Mouse (Mus musculus) hindbrain, embryonic 15.5 days (tissue): ENCODE data around the gene Glra4. TPM values are rescaled to one million over a fixed set of nuclear protein-coding genes. Genes with fewer than 3 reads are reported as not detected.

Experiments used
- ATAC-seq: fragments of 200-750 bp; cut with Nextera tagmentation; 2 replicates; pipeline ENCODE4 v1.8.0; 2017; ENCODE audit warnings: low read depth, moderate number of reproducible peaks, moderate TSS enrichment; ENCODE audit not compliant: low FRiP score
- H3K27ac ChIP-seq: fragments of 300-500 bp; sonication (generic); replicated peaks from 2 replicates; pipeline ENCODE4 v1.5.1; 2015; ENCODE audit warnings: mild to moderate bottlenecking, inconsistent platforms
- H3K27me3 ChIP-seq: fragments of 300-500 bp; sonication (generic); 2 replicates; pipeline ENCODE4 v1.6.1; 2015; ENCODE audit warnings: control low read depth, inconsistent platforms
- H3K36me3 ChIP-seq: fragments of 300-500 bp; sonication (generic); 2 replicates; pipeline ENCODE4 v1.6.1; 2015; ENCODE audit warnings: control low read depth, inconsistent platforms
- H3K4me1 ChIP-seq: fragments of 300-500 bp; sonication (generic); replicated peaks from 2 replicates; pipeline ENCODE4 v1.6.1; 2015; ENCODE audit warnings: control low read depth, inconsistent platforms
- H3K4me2 ChIP-seq: fragments of 300-500 bp; sonication (generic); 2 replicates; pipeline ENCODE4 v1.6.1; 2015; ENCODE audit warnings: moderate library complexity, mild to moderate bottlenecking, inconsistent platforms
- H3K4me3 ChIP-seq: fragments of 300-500 bp; sonication (generic); 2 replicates; pipeline ENCODE4 v1.5.1; 2015; ENCODE audit warnings: mild to moderate bottlenecking, inconsistent platforms
- H3K9ac ChIP-seq: fragments of 300-500 bp; sonication (generic); 2 replicates; pipeline ENCODE4 v1.6.1; 2015; ENCODE audit warnings: inconsistent platforms
- H3K9me3 ChIP-seq: fragments of 300-500 bp; sonication (generic); 2 replicates; pipeline ENCODE4 v1.6.1; 2016; ENCODE audit warnings: control low read depth, inconsistent platforms
- WGBS: fragments of 180-500 bp; shearing (Covaris S2); methylation state at CpG from one replicate; pipeline ENCODE4 v1.1.7; 2015; 5-methylcytosine and 5-hydroxymethylcytosine counted together
- polyA plus RNA-seq: library from polyadenylated mRNA; unstranded; fragments of >200 nt; fragmentation: Nextera tagmentation; extraction: Ambion mirVana; gene quantifications from 2 replicates; pipeline ENCODE4 v1.2.1, GENCODE M21; 2015

Gene Glra4
- polyA plus RNA-seq: 0.09 and 0.13 TPM in 2 replicates

- no peaks in the 10 kb centered on the region for H3K36me3 ChIP-seq
- H3K27me3 ChIP-seq: no peaks in the 10 kb centered on the region
- 79% methylated on average over 3 of the region's 3 CpGs for WGBS
- ATAC-seq: no peak
- H3K4me1 ChIP-seq: no peaks in the 10 kb centered on the region
- no peak within 1 kb of the TSS for H3K4me3 ChIP-seq
- H3K9ac ChIP-seq: no peak within 1 kb of the TSS
- H3K9me3 ChIP-seq: no peaks in the 10 kb centered on the region
- H3K4me2 ChIP-seq: no peak within 1 kb of the TSS
- no peak within 1 kb of the TSS for H3K27ac ChIP-seq
These were observed at the start of gene Glra4 for GRCm38 (mm10) chrX:136780041-136780440. Gene Glra4 (minus strand): TSS chrX:136780141.

GRCm38 (mm10) chrX:136828610-136829009 lies 48.7 kb upstream of the Glra4 start:
- no peaks in the 10 kb centered on the region for H3K27me3 ChIP-seq
- no peak overlapping the region for H3K4me2 ChIP-seq
- no peak overlapping the region for H3K27ac ChIP-seq
- H3K4me3 ChIP-seq: no peak overlapping the region
- no peaks in the 10 kb centered on the region for H3K36me3 ChIP-seq
- no peaks in the 10 kb centered on the region for H3K9me3 ChIP-seq
- no peak overlapping the region for H3K9ac ChIP-seq
- H3K4me1 ChIP-seq: no peaks in the 10 kb centered on the region
- ATAC-seq: no peak

DNA sequence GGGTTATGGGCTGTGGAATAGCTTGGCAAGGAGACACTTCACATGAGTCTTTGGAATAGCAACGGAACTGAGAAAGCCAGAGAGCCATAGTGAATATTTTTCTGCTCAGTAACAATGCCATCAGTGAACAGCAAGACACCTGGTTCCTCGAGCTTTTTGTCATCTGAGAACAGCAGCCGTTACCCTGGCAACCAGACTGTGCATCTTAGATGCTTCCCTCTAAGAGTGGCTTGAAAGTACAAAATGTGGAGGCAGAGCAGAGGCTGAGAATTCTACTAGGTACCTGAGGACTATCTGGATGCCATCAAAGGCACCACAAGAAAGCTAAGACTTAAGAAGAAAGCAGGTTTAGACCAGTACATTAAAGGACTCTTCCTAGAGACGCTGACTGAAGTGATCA lies 45.1 kb upstream of the Glra4 start:
- Histone ChIP-seq H3K4me2 (no peak overlapping the region), H3K9ac (no peak overlapping the region), H3K36me3 (no peaks in the 10 kb centered on the region), H3K9me3 (no peaks in the 10 kb centered on the region), H3K27ac (peak overlapping the region; percentile 31; the same call in 1 of the 2 replicates), H3K4me3 (no peak overlapping the region), H3K4me1 (no peaks in the 10 kb centered on the region), H3K27me3 (no peaks in the 10 kb centered on the region)
- WGBS: 46% methylated on average over 4 of the region's 4 CpGs
- no peak for ATAC-seq

GRCm38 (mm10) chrX:136822371-136822770 lies 42.4 kb upstream of the Glra4 start, which contains the start of gene Plp1:
Gene Plp1 (plus strand): TSS chrX:136822671.
- Histone ChIP-seq H3K36me3 (no peaks in the 10 kb centered on the region), H3K4me1 (no peaks in the 10 kb centered on the region), H3K27me3 (no peaks in the 10 kb centered on the region), H3K4me3 (no peak within 1 kb of the TSS), H3K9ac (no peak within 1 kb of the TSS), H3K27ac (no peak within 1 kb of the TSS), H3K9me3 (no peaks in the 10 kb centered on the region), H3K4me2 (no peak within 1 kb of the TSS)
- 19% methylated on average over 1 of the region's 1 CpGs for WGBS
- ATAC-seq: no peak

DNA sequence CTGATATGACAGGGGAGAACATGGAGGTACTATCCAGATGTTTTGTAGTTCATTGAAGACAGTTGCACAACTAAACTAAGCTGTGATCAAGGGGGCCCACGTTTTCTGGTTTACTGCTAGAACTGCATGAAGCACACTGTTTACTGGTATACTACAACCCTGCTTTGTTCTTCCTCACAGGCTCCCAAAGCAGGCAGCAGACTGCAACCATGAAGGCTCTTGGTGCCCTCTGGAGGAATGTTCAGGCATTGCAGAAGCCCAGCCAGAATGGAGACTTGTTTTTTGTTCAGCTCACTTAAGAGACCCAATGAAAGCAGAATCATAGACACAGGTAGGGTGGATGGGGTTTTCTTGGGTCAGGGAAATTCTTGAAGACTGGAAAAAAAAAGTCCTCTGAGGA lies 40.3 kb upstream of the Glra4 start:
- Histone ChIP-seq H3K9me3 (no peaks in the 10 kb centered on the region), H3K27ac (no peak overlapping the region), H3K36me3 (no peaks in the 10 kb centered on the region), H3K27me3 (no peaks in the 10 kb centered on the region), H3K4me3 (no peak overlapping the region), H3K4me1 (no peaks in the 10 kb centered on the region), H3K4me2 (no peak overlapping the region), H3K9ac (no peak overlapping the region)
- ATAC-seq: peak; percentile 86; the same call in 1 of the 2 replicates
- 5% methylated on average over 1 of the region's 1 CpGs for WGBS

DNA sequence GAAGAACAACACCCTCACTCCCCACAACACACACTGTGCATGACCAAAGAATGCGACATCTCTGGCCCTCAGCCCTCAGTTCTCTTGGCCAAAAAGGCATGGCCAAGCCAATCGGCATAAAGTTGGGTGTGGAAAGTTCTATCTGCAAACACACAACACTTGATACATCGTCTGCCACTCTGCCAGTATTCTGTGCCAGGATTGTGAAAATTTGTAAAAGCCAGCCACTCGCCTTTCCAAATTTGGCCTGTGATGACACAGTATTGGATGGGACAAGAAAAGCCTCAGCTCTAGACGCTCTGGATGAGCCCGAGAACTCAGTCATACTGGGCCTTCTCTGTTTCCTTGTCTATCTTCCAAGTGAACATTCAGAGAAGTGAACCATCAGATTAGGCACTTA lies 39.8 kb upstream of the Glra4 start:
- Histone ChIP-seq H3K4me2 (no peak overlapping the region), H3K9ac (no peak overlapping the region), H3K4me1 (no peaks in the 10 kb centered on the region), H3K27me3 (no peaks in the 10 kb centered on the region), H3K27ac (no peak overlapping the region), H3K9me3 (no peaks in the 10 kb centered on the region), H3K4me3 (no peak overlapping the region), H3K36me3 (no peaks in the 10 kb centered on the region)
- 92% methylated on average over 6 of the region's 6 CpGs for WGBS
- ATAC-seq: no peak

DNA sequence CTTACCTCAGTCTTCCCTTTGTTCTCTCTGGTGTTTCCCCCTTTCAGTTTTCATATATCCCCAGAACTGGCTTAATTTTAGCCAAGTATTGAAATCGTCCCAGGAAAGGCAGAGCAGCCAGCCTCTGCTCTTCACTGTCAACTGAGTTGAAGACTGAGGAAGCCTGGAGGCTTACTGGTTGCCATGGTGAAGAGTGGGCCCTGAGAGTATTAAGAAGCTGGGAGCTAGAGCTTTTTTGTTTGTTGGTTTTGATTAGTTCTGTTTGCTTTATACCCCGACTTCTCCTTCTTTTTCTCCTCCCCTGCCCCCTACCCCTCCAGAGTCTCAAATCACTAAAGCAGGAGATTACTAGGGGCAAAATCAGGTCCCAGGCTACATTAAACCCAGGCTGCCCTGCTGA lies 17.3 kb upstream of the Glra4 start:
- H3K27ac ChIP-seq: no peak overlapping the region
- no peak for ATAC-seq
- H3K36me3 ChIP-seq: no peaks in the 10 kb centered on the region
- H3K9ac ChIP-seq: no peak overlapping the region
- H3K27me3 ChIP-seq: no peaks in the 10 kb centered on the region
- H3K4me2 ChIP-seq: no peak overlapping the region
- 31% methylated on average over 2 of the region's 2 CpGs for WGBS
- no peak overlapping the region for H3K4me3 ChIP-seq
- H3K4me1 ChIP-seq: no peaks in the 10 kb centered on the region
- H3K9me3 ChIP-seq: no peaks in the 10 kb centered on the region

GRCm38 (mm10) chrX:136789446-136789845 lies 9.5 kb upstream of the Glra4 start:
- Histone ChIP-seq H3K4me2 (no peak overlapping the region), H3K9ac (no peak overlapping the region), H3K36me3 (no peaks in the 10 kb centered on the region), H3K9me3 (no peaks in the 10 kb centered on the region), H3K27ac (no peak overlapping the region), H3K27me3 (no peaks in the 10 kb centered on the region), H3K4me1 (no peaks in the 10 kb centered on the region), H3K4me3 (no peak overlapping the region)
- no peak for ATAC-seq
- 86% methylated on average over 4 of the region's 4 CpGs for WGBS

DNA sequence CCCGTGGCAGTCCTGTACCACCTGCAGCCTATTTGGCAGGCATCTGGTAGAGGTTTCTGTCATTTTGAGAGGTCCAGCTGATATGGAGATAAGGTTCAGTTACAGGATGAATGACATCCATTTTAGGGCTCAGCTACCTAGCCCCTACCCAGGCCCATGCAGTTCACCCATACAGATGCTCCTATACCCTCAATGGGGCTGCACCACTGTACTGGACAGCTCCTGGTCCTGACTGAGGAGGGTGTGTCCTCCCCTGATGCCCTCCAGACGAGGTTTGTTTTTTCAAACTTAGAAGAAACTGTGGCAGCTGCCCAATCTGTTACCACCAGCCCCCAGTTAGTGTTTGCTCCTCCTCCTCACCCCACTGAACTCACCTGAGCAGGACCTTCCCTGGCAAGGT lies 679 bp downstream of the Glra4 start:
- H3K4me2 ChIP-seq: no peak overlapping the region
- H3K9ac ChIP-seq: no peak overlapping the region
- no peaks in the 10 kb centered on the region for H3K4me1 ChIP-seq
- no peaks in the 10 kb centered on the region for H3K9me3 ChIP-seq
- H3K36me3 ChIP-seq: no peaks in the 10 kb centered on the region
- no peak overlapping the region for H3K4me3 ChIP-seq
- no peaks in the 10 kb centered on the region for H3K27me3 ChIP-seq
- H3K27ac ChIP-seq: no peak overlapping the region
- ATAC-seq: no peak
- WGBS: 67% methylated on average over 2 of the region's 2 CpGs

DNA sequence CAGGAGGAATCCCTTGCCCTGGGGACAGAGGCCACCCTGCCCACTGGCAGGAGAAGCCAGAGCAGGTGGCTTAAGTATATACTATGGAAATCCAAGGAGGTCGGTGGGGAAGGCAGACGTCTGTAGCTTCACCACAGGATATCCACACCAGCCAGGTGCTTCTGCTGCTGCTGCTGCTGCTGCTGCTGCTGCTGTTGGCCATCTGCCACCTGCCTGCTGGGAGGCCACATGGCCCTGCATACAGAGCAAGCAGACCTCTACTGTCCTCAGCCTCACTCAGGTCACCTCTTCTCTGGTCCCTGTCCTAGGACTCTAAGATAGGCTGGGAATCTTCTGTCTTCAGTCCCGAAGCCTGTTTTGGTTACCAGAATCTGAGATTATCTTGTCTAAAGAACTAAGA lies 1.9 kb downstream of the Glra4 start:
- H3K9me3 ChIP-seq: no peaks in the 10 kb centered on the region
- H3K4me2 ChIP-seq: no peak overlapping the region
- no peak for ATAC-seq
- no peaks in the 10 kb centered on the region for H3K27me3 ChIP-seq
- WGBS: 74% methylated on average over 3 of the region's 3 CpGs
- no peak overlapping the region for H3K27ac ChIP-seq
- H3K9ac ChIP-seq: no peak overlapping the region
- H3K4me3 ChIP-seq: no peak overlapping the region
- no peaks in the 10 kb centered on the region for H3K4me1 ChIP-seq
- H3K36me3 ChIP-seq: no peaks in the 10 kb centered on the region

- no peak for ATAC-seq
- Histone ChIP-seq H3K9me3 (no peaks in the 10 kb centered on the region), H3K27me3 (no peaks in the 10 kb centered on the region), H3K4me1 (no peaks in the 10 kb centered on the region), H3K36me3 (no peaks in the 10 kb centered on the region), H3K9ac (no peak overlapping the region), H3K27ac (no peak overlapping the region), H3K4me2 (no peak overlapping the region), H3K4me3 (no peak overlapping the region)
- WGBS: 53% methylated on average over 1 of the region's 1 CpGs
These were observed 6.9 kb downstream of the Glra4 start for GRCm38 (mm10) chrX:136773035-136773434.

DNA sequence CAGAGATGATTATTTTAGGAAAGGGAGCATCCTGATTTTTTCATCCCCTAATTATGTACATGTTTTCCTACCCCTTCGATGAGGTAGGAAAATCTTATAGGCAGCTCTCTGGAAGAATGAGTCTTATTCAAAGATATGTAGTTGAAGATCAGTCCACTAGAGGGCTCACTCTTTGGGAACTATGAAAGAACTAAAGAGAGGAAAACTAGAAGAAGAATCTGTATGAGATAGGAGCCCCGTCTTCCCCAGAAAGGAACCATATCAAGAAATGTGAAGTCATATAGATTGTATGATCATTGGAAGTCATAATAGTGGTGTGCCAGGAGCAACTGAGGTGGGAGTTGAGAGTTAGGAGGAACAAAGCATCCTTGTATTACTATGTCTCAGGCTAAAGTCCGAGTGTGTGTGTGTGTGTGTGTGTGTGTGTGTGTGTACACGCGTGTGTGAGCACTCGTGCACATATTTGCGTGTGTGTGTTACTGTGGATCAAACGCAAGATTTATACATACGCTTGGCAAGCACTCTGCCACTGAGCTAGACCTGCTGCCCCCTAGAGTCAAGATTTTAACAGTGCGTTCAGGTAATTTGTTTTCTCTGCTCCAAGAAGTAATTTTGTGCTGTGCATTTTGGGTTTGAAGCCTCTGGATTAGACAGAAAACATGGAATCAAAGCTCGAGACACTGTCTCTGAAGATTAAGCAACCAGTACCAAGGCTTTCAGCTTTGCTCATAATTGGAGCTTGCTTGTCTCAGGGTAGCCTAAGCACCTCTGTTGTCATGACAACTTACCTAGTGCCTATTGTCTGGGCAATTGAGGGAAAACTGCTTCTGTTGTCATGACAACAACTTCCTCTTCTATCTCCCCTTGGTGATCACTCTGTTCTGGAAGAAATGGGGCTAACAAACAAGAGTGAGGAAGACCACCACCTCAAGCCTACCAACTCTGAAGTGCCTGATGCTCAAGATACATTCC lies 18.6 kb downstream of the Glra4 start:
- WGBS: 66% methylated on average over 11 of the region's 11 CpGs

More for the DNA sequence above, 18.6 kb downstream of the Glra4 start:
- H3K4me3 ChIP-seq: no peak overlapping the region
- no peaks in the 10 kb centered on the region for H3K4me1 ChIP-seq
- H3K4me2 ChIP-seq: peak overlapping the region; percentile 27; the same call in 1 of the 2 replicates
- peak; percentile 76 for ATAC-seq
- H3K9me3 ChIP-seq: no peaks in the 10 kb centered on the region
- H3K9ac ChIP-seq: no peak overlapping the region
- no peaks in the 10 kb centered on the region for H3K27me3 ChIP-seq
- 0 out of 2 replicates have a peak, but pooled peaks cover 11% of the 10 kb centered on the region for H3K36me3 ChIP-seq
- peak overlapping the region; percentile 45; the same call in 1 of the 2 replicates for H3K27ac ChIP-seq
